Mouse (Mus musculus) limb, embryonic 14.5 days (tissue): ENCODE results near the gene Qrich2. TPM values are rescaled to one million over a fixed set of nuclear protein-coding genes. Genes with fewer than 3 reads are reported as not detected.
A peak's percentile ranks its signal among the peaks of the same experiment; 100 is the strongest.
"Not testable (repeated sequence)": the region's sequence is repeated elsewhere in the genome, so short reads cannot be mapped to it uniquely, and the experiment has no call there.

ENCODE experiments used
- ATAC-seq: fragments of 200-750 bp; cut with Nextera tagmentation; 2 replicates; pipeline ENCODE4 v1.8.0; 2017; ENCODE audit warnings: low read depth, moderate number of reproducible peaks, moderate TSS enrichment; ENCODE audit not compliant: low FRiP score
- DNase-seq: peaks from one replicate; pipeline ENCODE4 v3.0.0-alpha.2; 2015; ENCODE audit warnings: low spot score
- H3K27ac ChIP-seq: fragments of 300-500 bp; sonication (generic); replicated peaks from 2 replicates; pipeline ENCODE4 v1.5.1; 2014; ENCODE audit warnings: low read depth, mild to moderate bottlenecking, low read length, moderate library complexity, mixed read lengths
- H3K27me3 ChIP-seq: fragments of 300-500 bp; sonication (generic); 2 replicates; pipeline ENCODE4 v1.6.1; 2014; ENCODE audit warnings: low read length, mixed read lengths; ENCODE audit not compliant: control insufficient read depth, insufficient read depth
- H3K36me3 ChIP-seq: fragments of 300-500 bp; sonication (generic); 2 replicates; pipeline ENCODE4 v1.6.1; 2014; ENCODE audit warnings: mild to moderate bottlenecking, low read length, moderate library complexity, mixed read lengths; ENCODE audit not compliant: control insufficient read depth, insufficient read depth
- H3K4me1 ChIP-seq: fragments of 300-500 bp; sonication (generic); 2 replicates; pipeline ENCODE4 v1.6.1; 2014; ENCODE audit warnings: antibody characterized with exemption, low read length, mixed read lengths; ENCODE audit not compliant: control insufficient read depth, insufficient read depth
- H3K4me2 ChIP-seq: fragments of 300-500 bp; sonication (generic); replicated peaks from 2 replicates; pipeline ENCODE4 v1.6.1; 2014; ENCODE audit warnings: low read depth, mild to moderate bottlenecking, low read length, moderate library complexity; ENCODE audit not compliant: severe bottlenecking
- H3K4me3 ChIP-seq: fragments of 300-500 bp; sonication (generic); replicated peaks from 2 replicates; pipeline ENCODE4 v1.5.1; 2014; ENCODE audit warnings: low read length
- H3K9ac ChIP-seq: fragments of 300-500 bp; sonication (generic); 2 replicates; pipeline ENCODE4 v1.6.1; 2014; ENCODE audit warnings: mild to moderate bottlenecking, low read depth, low read length, moderate library complexity; ENCODE audit not compliant: severe bottlenecking
- H3K9me3 ChIP-seq: fragments of 300-500 bp; sonication (generic); 2 replicates; pipeline ENCODE4 v1.6.1; 2016; ENCODE audit warnings: low read length; ENCODE audit not compliant: control insufficient read depth
- POLR2A ChIP-seq: fragments of 200-500 bp; IDR thresholded peaks from 2 replicates; pipeline ENCODE4 v1.8.0; 2012; ENCODE audit warnings: inconsistent platforms, mild to moderate bottlenecking, moderate library complexity, borderline replicate concordance; ENCODE audit not compliant: insufficient read depth, insufficient read length; ENCODE audit errors: extremely low read depth
- WGBS: fragments of 180-500 bp; shearing (Covaris S2); extraction: QIAGEN DNeasy Blood & Tissue Kit; methylation state at CpG from one replicate; pipeline ENCODE4 v1.1.7; 2014; 5-methylcytosine and 5-hydroxymethylcytosine counted together
- polyA plus RNA-seq, 2 experiments: library from polyadenylated mRNA; depleted of rRNA in 1 of 2; stranded (reverse) in 1 of 2; unstranded in 1 of 2; fragments of >200 nt; fragmentation: Nextera tagmentation in 1 of 2; extraction: Ambion mirVana in 1 of 2; gene quantifications; 2 replicates each; pipeline versions ENCODE4 v1.2.1 to v1.2.3; 2012 to 2014

The Qrich2 gene
- polyA plus RNA-seq, 2 experiments: 0.17 to 0.33 TPM

DNA sequence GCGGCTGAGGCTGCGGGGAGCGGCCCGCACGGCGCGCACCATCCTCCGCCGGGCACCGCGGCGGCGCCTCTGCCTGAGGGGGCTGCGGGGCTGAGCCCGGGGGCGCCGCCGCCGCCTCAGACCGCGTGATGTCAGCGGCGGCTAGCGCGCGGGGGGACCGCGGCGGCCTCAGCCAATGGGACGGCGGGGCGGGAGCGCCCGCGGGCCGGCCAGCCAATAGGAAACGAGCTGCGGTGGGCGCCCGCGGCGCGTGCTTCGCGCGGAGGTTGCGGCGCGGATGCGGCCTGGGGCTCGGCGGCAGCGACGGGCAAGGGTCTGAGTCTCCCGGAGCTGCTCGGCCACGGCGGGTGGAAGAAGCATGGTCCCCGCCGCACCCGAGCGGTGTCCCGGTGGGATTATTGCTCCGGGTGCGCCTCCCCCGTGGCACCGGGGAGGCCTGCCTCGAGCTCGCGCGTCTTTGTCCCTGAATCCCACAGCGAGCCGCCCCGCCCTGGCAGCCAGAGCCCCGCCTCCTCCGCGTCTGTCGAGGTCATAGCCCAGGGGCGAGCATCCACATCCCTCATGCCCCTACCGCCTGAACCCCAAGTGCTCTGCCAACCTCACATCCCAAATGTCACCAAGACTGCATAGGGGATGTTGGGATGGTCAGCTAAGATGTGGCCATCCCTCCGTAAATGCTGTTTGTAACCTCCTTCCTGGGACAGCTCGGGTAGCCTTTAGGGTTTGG is 53.0 kb downstream of the Qrich2 start, which contains the start of gene Rnf157:
TSS of gene Rnf157 (minus strand) at position 129 of the 727 bp plus-strand sequence.
- 0 out of 2 replicates have a peak, but pooled peaks have one; percentile 48 for TF ChIP-seq POLR2A
- H3K27ac ChIP-seq: peak within 1 kb of the TSS; percentile 58; the same call in 1 of the 2 replicates
- peak within 1 kb of the TSS; percentile 78 for H3K4me3 ChIP-seq
- H3K9ac ChIP-seq: peak within 1 kb of the TSS; percentile 83
- H3K9me3 ChIP-seq: no peaks in the 10 kb centered on the region
- 2% methylated on average over 58 of the region's 82 CpGs for WGBS
- peak within 1 kb of the TSS; percentile 100 for H3K4me2 ChIP-seq
- DNase-seq (peak; percentile 78), ATAC-seq (peak; percentile 97)
- H3K4me1 ChIP-seq: peaks cover 17% of the 10 kb centered on the region
- H3K36me3 ChIP-seq: no peaks in the 10 kb centered on the region
- no peaks in the 10 kb centered on the region for H3K27me3 ChIP-seq

DNA sequence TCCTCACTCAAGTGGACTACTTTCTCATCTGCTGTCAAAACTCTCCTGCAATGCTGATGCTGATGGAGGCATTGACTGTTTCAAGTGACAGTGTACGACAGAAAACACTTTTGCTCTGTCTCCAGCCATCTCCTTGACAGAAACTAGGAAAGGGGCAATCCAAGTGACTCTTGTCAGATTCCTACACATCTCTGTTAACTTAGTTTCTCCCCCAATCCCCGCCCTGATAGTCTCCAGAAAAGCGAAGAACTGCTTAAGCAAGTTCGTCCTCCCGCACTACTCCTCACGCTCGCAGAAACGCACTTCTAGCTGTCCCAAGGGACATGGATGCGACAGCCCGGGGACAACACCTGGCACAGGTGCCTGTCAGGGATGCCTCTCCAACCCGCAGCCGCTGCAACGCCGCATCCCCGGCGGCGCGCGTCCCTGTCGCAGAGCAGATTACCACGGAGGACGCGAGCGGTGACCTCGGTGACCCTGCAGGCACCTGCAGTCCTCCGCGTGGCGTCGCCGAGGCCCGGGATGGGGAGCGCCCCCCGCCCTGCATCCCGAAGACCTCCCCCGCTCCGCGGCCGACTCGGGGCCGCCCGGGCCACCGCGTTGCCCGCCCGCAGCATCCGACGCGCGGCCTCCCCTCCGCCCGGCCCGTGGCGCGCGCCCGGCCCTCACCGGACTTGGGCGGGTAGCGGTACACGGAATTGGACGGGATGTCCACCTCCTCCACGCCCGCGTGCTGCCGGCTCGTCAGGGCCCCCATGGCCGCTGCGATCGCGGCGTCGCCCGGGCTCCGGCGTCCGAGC is 53.8 kb downstream of the Qrich2 start:
- Histone ChIP-seq H3K27ac (0 out of 2 replicates have a peak overlapping the region, but pooled peaks have one; percentile 13), H3K4me3 (peak overlapping the region; percentile 78), H3K4me1 (peaks cover 16% of the 10 kb centered on the region), H3K36me3 (no peaks in the 10 kb centered on the region), H3K9me3 (no peaks in the 10 kb centered on the region), H3K4me2 (peak overlapping the region; percentile 100), H3K9ac (peak overlapping the region; percentile 83), H3K27me3 (no peaks in the 10 kb centered on the region)
- DNase-seq (no peak), ATAC-seq (peak; percentile 21; the same call in 1 of the 2 replicates)
- TF ChIP-seq POLR2A: no peak
- 3% methylated on average over 41 of the region's 76 CpGs for WGBS

DNA sequence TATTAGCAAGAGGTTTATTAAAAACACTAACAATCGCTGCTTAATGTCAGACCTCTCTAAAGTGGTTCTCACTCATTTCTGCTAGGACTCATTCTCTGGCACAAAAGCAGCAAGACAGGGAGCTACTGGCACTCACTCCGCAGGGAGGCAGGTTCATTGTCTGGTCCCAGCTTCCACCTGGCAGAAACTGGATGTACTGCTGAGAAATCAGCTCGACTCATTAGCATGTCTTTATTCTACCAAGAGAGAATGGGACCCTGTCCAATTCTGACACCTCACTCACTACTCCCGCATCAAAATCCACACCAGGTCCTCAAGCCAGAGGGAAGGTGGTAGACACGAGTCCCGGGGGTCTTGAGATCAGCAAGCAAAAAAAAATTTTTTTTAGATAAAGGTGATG is 54.5 kb downstream of the Qrich2 start:
- ATAC-seq (no peak), DNase-seq (no peak)
- H3K36me3 ChIP-seq: no peaks in the 10 kb centered on the region
- H3K27ac ChIP-seq: no peak overlapping the region
- 19% methylated on average over 6 of the region's 6 CpGs for WGBS
- H3K4me2 ChIP-seq: peak overlapping the region; percentile 100
- peaks cover 16% of the 10 kb centered on the region for H3K4me1 ChIP-seq
- no peak overlapping the region for H3K9ac ChIP-seq
- no peak for TF ChIP-seq POLR2A
- H3K4me3 ChIP-seq: peak overlapping the region; percentile 78
- H3K9me3 ChIP-seq: no peaks in the 10 kb centered on the region
- H3K27me3 ChIP-seq: no peaks in the 10 kb centered on the region

DNA sequence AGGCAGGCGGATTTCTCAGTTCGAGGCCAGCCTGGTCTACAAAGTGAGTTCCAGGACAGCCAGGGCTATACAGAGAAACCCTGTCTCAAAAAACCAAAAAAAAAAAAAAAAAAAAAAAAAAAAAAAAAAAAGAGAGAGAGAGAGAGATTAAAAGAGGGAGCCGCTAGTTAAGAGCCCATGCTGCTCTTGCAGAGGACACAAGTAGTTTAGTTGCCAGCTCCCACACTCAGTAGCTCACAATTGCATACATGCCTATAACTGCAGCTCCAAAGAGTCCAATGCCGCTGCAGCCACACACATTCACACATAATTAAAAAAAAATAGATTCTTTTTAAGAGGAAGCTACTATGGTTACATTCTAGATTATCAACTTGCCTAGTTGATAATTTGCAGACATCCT is 55.6 kb downstream of the Qrich2 start:
- peaks cover 12% of the 10 kb centered on the region for H3K4me1 ChIP-seq
- not testable (repeated sequence) for H3K4me3 ChIP-seq, H3K4me2 ChIP-seq, H3K27ac ChIP-seq, DNase-seq, H3K9me3 ChIP-seq, H3K9ac ChIP-seq, H3K27me3 ChIP-seq, ATAC-seq, H3K36me3 ChIP-seq
- 90% methylated on average over 4 of the region's 4 CpGs for WGBS

DNA sequence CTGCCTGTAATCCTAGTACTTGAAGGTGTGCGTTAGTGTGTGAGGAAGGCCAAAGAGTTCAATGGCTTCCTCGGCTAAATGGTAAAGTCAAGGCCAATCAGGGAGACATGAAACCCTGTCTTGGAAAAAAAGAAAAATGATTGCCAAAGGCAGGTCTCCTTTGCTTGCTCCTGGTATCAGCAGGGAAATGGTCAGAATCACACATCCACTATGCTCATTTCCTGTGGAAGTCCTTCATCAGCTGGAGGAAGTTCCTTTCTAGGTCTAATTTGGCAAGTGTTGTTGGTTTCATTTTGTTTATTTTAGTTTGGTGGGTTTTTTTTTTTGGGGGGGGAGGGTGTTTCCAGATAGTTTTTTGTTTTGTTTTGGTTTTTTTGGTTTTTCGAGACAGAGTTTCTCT is 57.0 kb downstream of the Qrich2 start:
- TF ChIP-seq POLR2A: no peak
- no peak overlapping the region for H3K9ac ChIP-seq
- WGBS: 90% methylated on average over 3 of the region's 3 CpGs
- H3K4me3 ChIP-seq: no peak overlapping the region
- no peaks in the 10 kb centered on the region for H3K9me3 ChIP-seq
- no peak for ATAC-seq
- DNase-seq: no peak
- H3K36me3 ChIP-seq: 0 out of 2 replicates have a peak, but pooled peaks cover 3% of the 10 kb centered on the region
- H3K27ac ChIP-seq: no peak overlapping the region
- peaks cover 12% of the 10 kb centered on the region for H3K4me1 ChIP-seq
- H3K27me3 ChIP-seq: no peaks in the 10 kb centered on the region
- H3K4me2 ChIP-seq: no peak overlapping the region
